Mouse (Mus musculus) heart, adult 11 months (tissue): ENCODE data around the gene Syt1.

ENCODE experiments used
- DNase-seq: peaks from one replicate; pipeline ENCODE4 v3.0.0; 2022

Gene Syt1

DNA sequence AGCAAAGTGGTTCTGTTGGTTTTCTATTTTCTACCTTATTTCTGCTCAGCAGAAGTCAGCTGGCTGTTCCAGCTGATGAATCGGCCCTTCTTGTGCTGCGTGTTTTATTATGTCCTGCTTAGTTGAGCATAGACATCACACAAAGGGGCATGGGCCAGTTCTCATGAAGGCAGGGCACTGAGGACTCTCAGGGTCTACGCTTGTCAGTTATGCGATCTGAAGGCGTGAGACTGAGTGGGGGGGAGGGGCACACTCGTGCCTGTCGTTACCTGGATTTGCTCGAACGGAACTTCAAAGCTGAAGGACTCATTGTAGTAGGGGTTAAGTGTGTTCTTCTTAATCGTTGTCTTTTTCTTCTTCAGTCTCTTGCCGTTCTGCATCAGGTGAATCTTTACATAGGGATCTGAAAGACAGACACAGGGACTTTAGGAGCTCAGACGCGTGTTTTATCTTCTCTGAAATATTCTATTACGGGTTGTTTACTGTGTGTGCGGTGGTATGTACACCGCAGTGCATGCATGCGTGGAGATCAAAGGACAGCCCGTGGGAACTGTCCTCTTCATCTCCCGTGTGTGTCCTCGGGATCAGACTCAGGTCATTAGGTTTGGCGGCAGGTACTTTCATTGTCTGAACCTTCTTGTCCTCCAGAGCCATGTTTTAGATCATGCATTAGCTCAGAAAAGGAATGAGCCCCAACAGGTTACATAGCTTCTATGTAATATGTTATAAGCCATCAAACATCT, 506.5 kb downstream of the Syt1 start:
- DNase-seq, result no peak

DNA sequence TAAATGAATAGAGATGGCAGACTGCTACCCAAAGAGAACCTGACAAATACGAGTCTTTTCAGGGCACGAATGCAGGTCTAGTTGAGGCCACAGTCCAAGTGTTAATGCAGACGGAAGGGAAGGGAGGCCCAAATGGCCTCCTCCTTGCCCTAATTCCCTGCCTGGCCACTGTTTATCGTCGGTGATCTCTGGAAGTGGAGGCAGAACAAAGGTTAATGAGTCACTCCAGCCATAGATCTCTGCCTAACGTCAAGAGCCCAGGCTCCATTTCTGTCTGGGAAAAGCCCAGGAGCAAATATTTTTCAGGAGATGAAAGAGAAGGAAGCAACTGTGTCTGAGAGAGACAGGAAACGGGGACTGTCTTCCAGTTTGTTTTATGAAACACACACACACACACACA, 520.6 kb downstream of the Syt1 start:
- DNase-seq, result no peak

DNA sequence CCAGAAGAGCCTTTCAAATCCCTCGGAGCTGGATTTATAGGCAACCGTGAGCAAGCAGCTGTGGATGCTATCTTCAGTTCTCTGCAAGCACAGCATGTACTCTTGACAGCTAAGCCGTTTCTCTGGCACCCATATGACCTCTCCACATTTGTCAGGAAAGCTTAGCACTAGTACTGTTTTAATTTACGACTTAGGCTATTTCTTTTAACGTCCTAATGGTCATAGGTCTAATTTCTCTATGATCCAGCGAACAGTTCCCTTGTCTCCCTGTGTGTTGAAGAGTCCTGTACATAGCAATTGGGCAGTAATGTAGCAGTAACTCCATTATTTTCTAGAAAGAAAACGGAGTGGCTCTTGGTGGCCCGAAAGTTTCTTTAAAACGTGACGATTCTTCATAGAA, 526.8 kb downstream of the Syt1 start:
- no peak for DNase-seq

DNA sequence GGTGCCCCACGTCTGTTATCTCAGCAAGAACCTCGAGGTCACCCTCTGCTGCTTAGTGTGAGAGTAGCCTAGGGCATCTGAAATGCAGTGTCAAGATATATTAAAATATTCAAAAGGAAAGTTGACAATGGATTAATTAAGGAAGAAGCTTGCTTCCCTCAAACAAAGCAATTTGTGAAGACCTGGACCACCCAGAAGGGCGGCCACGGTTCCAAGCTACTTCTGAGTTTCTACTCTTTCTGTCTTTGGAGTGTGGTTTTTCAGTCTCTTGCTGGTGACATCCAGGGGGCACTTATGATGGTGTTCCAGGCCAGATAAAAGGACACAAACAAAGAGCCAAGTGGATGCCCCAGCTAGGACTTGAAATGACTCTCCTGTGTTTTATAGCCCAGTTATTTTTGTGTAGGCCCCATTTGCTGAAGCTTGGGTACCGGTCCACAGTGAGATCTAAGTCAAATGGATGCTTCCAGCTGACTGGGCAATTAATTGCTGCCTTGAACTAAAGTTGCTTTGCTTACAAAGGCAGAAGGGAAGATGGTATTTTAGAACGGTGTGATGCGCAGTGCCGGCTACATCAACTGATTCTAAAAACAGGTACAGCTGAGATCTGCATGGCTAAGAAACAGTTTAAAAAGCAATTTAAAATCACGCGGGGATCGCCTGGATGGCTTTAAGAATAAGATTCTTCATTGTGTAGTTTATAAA, 530.5 kb downstream of the Syt1 start:
- DNase-seq, result no peak

DNA sequence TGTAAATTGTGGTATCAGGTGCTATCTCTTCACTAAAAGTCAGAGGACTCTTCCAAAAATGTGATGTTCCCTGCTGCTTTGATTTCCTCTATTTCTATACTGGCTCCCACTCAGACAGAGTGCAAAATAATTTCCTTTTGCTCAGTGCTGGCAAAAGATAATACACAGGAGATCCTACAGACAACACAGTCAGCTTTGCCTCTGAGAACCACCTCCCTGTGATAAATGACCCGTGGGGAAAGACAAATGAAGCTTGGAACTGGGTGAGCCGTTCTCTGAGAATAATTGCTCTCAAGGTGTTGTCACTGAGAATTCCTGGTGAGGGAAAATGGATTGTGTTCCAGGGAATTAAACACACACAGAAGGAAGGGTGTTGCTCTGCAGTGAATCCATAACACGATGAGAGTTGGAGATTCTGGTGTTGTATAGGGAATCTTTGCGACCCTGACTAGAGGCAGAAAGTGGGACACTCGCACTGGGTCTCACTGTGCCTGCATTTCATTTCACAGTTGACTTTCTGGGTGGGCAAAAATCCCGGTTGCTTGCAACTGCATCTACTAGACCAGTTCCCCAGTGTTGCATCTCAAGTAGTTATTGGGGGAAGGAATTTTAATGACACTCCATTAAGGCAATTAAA, 540.3 kb downstream of the Syt1 start:
- no peak for DNase-seq

DNA sequence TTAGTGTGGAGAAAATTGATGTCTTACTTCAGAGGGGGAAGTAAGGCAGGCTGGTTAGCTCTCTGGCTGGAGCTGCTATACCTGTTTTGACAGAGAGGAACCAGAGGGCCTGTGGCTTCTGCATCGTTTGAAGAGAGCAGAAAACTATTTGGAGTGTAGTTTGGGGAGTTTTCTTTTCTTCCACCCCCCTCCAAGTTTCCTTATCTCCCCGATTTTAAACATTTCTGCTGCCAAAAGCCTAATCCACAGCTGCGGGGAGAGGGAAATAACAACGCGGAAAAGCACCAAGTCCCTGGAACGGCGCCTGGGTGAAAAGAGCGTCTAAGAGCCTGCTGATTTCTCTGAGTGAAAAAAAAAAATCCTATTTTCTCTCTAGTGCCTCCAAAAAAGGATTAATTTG, 544.2 kb downstream of the Syt1 start:
- DNase-seq, result peak; percentile 92

DNA sequence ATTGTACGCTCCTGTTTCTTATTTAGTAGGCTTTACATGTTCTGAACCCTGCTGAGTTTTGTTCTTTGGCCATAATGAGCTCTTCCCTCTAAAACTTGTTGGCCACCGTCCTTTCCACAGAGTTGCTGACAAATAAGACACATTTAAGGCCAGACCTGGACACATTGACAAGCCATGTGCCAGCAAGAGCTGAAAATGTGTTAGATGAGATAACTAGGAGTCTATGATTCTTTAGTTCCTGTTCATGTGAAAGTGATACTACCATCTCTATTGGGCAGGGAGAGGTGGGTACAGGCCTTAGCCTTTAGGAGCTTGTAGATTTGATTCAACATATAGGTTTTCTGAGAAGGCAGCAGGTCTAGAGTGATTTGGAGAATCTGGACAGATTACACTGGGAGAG, 548.9 kb downstream of the Syt1 start:
- no peak for DNase-seq

DNA sequence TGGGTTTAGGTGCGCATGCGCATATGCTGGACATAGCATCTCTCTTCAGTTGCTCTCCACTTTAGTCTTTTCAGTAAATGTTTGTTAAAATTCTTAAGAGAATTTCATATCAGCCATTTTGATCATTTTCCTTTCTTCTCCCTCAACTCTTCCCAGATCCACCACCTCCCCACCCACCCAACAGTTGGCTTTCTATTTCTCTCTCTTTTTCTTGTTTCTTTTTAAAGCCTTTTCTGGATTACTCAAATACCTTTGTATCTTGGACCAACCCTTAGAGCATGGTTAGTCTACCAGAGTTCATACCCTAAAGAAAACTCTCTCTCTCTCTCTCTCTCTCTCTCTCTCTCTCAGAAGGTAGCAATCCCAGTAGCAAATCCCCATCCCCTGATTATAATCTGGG, 553.7 kb downstream of the Syt1 start:
- DNase-seq, result no peak

DNA sequence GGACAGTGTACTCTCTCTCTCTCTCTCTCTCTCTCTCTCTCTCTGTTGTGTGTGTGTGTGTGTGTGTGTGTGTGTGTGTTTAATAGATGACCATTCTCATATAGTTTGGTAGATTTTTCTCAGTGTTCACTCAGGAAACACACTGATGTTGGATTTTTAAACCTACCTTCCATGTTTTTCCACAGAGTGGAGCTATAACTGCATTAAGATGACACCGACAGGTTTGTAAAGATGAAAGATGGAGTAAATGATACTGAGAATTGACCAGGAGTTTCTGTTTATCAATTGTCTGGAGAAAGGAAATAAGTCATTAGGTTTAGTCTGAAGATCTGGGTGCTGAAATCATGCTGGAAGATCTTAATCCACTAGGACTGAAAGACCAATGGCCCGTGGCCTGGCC, 554.9 kb downstream of the Syt1 start:
- no peak for DNase-seq

DNA sequence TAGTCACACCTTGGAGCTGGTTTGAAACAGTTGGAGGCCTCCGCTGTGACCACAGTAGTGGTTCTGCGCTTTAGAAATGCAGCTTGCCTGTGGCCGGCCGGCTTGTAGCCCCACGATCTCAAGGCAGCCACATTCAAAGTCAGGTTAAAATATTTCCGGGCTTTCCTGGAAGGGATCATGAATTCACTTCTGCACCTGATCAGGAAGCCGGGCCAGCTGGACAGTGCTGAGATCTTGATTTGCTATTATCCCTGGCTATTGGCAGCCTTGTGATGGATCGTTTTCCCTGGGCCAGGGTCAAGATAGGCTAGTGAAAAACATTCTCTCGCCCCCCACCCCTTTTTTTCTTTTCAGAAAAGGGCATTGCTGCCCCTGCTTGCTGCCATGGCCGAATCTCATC, 555.6 kb downstream of the Syt1 start:
- peak; percentile 78 for DNase-seq

DNA sequence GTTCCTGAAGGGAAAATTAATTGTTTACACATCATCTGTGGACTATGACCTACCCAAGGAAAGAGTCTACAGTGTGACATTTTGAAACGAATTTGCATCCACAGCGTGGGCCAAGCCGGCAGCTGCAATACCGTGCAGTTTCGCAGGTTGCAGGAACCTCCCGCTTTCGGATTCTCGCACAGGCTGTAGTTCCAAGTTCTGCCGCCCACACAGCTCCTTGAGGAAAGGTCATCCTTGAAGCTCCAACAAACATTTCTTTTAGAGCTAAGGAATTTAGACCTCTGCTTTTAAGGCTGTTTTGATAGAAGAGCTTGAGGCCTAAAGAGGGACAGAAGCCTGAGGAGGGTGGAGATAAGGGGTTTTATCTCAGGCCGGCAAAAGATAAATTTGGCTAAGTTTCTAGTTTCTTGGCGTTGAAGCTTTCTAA, 556.1 kb downstream of the Syt1 start:
- DNase-seq, result peak; percentile 83

DNA sequence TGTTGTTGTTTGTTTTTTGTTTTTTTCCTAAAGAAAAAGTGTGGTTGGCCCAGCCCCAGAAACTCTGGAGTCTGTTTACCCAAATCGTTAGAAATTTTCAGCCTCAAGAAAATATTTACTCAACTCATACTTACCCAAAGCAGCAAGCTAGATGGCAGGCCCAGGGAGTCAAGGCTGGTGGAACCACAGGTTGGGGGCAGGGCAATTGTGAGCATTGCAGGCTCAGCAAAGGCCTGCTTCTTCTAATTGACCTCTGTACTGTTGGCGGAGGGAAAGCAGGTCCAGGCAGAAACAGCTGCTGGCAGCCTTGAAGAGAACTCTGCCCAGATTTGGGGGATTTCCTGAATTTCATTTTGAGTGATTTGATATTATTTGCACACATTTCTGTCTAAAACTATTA, 557.2 kb downstream of the Syt1 start:
- DNase-seq, result peak; percentile 91

DNA sequence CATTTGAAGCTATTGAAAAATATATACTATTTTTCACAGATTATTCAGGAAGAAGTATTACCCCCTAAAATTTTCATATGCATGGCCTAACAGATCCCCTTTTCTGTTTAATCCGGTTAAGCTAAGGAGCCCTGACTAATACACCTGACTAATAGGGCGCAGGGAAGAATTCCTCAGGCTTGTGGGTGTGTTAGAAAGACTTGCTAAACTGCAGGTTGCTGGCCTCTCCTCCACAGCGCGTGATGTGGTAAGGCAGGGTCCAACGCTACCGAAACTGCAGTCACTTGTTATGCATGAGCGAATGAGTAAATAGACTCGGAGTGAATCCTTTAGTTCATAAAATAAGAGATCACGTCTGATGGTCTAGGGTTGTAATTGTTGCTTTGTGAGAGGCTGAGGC, 558.4 kb downstream of the Syt1 start:
- peak; percentile 74 for DNase-seq

DNA sequence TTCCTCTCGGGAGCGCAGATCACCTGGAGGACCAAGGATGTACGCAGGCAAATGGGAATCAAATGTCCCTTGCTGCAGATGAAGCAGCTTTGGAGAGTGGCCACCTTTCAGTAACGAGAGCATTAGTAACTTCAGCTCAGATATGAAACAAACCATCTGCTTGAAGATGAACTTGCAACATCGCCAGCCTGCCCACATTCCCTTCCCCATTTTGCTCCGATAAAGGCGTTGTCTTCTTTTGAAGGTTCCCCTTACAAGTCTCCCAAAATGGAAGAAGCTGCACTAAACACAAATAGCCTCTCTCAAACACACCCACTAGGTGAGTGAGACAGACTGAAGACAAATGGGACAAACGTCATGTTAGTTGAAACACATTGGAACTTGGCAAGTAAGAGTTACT, 559.3 kb downstream of the Syt1 start:
- DNase-seq, result peak; percentile 75

DNA sequence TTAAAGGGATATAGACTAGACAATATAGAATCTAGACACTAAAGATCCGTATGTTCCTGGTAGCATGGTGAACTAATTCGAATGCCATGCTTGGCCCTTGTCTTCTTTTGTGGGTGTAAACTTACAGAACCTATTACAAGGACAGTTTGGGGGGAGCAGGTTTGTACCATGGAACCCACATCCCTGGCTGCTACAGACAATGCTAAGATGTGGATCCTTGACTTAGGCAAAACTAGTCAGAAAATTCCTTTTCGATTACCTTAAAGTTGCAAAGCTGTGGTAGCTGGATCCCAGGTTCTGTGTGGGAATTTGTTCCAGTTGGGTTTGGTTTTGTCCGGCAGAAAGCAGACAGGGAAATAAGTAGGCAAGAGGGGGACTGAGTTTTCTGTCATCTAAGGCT, 560.4 kb downstream of the Syt1 start:
- peak; percentile 61 for DNase-seq

DNA sequence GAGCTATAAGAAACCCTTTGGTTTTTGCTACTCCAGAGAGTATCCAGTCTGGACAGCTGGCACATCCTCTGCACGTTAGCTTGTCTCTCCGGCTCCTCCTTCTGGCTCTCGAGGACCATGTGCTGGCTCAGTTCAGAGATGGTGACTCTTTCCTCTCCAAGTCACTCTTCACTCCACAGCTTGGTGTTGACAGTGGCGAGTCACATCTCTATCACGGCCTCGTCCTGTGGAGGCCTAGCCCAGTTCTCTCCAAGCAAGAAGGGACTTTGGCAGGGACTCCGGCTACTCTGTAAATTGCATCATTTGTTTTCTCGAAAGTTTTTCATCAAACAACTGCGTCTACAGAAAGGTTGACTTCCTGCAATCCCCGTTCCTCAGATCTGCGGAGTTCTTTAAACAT, 562.4 kb downstream of the Syt1 start:
- peak; percentile 92 for DNase-seq
